Mouse (Mus musculus): ENCODE results near the gene Rarres1. TPM values are rescaled to one million over a fixed set of nuclear protein-coding genes. Genes with fewer than 3 reads are reported as not detected.

The Rarres1 gene
- total RNA-seq (2018; cell fraction: chromatin; rRNA removed) = under 1 TPM in 1 of 26 experiments, not detected in 25; 0.70 TPM
- total RNA-seq (2018; cell fraction: cytosol; rRNA removed) = 1 to 10 TPM in 4 of 26 experiments, under 1 TPM in 17, not detected in 5; 0.10 to 1.2 (median 0.62) TPM
- total RNA-seq (2018; cell fraction: nucleus; rRNA removed) = under 1 TPM in 2 of 26 experiments, not detected in 24; 0.45 to 0.48 TPM
- polyA plus RNA-seq (2018) = 0.62 to 1.8 TPM (median 0.96 TPM) in 3 replicates

DNA sequence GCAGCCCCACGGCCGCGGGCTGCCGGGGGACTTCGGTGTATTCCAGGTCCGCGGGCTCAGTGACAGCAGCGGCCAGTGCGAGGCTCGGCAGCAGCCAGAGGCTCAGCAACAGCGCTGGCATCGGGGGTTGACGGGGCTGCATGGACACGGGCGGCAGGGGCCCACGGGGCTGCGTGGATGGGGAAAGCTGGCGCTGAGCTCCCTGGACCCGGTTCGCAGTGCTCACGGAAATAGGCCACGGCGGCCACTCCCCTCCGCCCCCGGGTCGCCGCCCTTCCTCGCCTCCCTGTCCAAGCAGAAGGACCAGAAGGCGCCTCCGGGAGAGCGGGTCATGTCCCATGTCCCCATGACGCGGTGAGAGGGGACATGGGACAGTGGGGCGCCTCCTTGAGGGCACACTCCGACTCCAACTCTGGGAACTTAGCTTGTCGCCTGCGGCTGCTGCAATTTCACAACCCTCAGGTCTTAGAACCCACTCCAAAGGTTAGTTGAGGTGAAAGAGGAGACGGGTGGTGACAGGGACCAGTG, at the start of gene Rarres1:
Gene Rarres1 (minus strand): TSS at position 250 of the 528 bp plus-strand sequence.
- Histone ChIP-seq H3K4me3 (ENCODE audit: inconsistent target) (no peak within 1 kb of the TSS), H3K36me3 (ENCODE audit: inconsistent target) (no peaks in the 10 kb centered on the region), H3K79me2 (ENCODE audit: inconsistent target) (no peaks in the 10 kb centered on the region), H3K27ac (no peak within 1 kb of the TSS)
- 3% methylated on average over 34 of the region's 38 CpGs for WGBS (ENCODE audit: missing documents)

DNA sequence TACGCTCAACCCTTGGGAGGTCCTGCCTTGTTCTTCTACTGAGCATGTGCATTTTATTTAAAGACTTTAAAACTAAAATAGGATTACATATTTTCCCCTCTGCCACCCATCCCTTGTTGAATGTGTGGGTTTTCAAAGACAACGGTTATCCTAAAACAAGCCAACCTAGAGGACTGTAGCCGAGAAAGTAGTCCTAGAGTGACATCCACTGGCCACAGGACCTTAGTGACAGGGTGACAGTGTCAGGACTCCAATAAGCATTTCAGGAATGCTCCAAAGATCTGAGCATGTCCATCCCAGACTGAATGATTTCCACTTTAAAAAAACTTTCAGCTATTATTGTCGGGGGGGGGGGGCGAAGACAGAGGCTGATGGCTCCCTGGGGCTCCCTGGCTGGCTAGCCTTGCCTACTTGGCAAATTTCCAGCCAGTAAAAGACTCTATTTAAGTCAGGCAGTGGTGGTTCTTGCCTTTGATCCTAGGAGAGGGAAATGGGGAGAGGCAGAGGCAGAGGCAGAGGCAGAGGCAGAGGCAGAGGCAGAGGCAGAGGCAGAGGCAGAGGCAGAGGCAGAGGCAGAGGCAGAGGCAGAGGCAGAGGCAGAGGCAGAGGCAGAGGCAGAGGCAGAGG, 49.5 kb upstream of the Rarres1 start:
- no peak overlapping the region for H3K27ac ChIP-seq
- H3K36me3 ChIP-seq (ENCODE audit: inconsistent target) = no peaks in the 10 kb centered on the region
- H3K4me3 ChIP-seq (ENCODE audit: inconsistent target) = no peak overlapping the region
- 49% methylated on average over 5 of the region's 5 CpGs for WGBS (ENCODE audit: missing documents)
- no peaks in the 10 kb centered on the region for H3K79me2 ChIP-seq (ENCODE audit: inconsistent target)

DNA sequence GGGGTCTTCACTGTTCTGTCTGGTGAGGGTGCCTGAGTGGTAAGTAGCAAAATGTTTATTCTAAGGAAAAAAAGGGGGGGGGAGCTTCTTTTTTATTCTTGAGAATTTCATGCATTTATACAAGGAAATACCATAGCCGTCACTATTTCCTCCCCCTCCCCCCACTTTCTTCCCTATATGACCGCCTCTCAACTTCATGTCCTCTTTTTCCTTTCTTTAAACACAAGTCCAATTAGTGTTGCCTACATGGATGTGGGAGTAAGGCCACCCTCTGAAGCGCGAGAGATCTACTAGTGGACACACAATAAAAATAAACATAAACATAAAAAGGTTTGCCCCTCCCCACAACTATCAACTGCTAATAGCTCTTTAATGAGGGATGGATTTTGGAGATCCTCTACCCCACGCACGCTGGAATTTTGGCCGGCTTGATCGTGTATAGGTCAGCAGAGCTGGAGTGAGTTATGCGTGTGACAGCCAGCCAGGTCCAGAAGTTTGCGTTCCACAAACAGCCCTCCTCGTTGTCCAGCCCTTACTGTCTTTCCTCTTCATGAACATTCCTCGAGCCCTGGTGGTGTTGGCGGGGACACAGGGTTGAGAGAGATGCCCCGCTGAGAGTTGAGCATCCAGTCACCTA, 42.5 kb upstream of the Rarres1 start:
- no peaks in the 10 kb centered on the region for H3K79me2 ChIP-seq (ENCODE audit: inconsistent target)
- peak overlapping the region; percentile 35 for H3K4me3 ChIP-seq (ENCODE audit: inconsistent target)
- H3K27ac ChIP-seq = peak overlapping the region; percentile 96
- H3K36me3 ChIP-seq (ENCODE audit: inconsistent target) = no peaks in the 10 kb centered on the region
- 80% methylated on average over 14 of the region's 14 CpGs for WGBS (ENCODE audit: missing documents)

DNA sequence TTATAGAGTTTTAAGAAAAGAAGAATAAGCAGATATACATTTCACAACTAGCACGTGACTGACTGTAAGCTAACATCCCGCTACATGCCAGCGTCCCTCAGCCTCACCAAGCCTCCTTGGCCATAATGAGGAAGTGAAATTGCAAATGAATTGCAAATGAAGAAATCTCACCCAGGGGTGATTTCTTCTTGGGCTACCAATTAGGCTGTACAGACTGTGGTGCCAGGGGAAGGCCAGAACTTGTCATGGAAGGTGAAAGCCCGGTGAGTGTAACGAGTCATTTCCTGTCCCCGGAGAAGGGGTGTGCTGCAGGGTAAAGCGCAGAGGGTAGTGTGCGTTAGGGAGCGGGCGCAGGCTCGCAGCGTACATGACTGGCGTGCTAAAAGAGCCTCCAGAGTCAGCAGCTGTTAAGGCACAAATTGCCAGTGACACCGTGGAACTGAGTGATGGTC, 41.9 kb upstream of the Rarres1 start:
- peak overlapping the region; percentile 96 for H3K27ac ChIP-seq
- no peaks in the 10 kb centered on the region for H3K36me3 ChIP-seq (ENCODE audit: inconsistent target)
- H3K4me3 ChIP-seq (ENCODE audit: inconsistent target) = peak overlapping the region; percentile 35
- no peaks in the 10 kb centered on the region for H3K79me2 ChIP-seq (ENCODE audit: inconsistent target)
- 2% methylated on average over 12 of the region's 14 CpGs for WGBS (ENCODE audit: missing documents)

DNA sequence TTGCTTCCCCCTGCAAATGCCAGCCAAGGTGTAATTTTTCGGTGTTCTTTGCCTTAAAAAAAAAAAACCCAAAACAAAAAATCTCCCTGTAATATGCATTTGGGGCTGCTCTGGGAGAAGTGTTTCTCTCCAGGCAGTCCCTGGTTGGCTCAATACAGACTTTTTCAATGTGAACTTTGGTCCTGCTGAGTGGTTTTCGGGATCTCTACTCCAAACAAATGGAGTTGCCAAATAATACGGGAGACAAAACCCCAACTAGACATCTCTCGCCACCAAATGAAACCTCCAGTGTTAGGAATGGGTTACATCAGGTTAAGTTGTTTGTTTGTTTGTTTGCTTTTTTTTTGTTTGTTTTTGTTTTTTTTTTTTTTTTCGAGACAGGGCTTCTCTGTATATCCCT, 39.9 kb upstream of the Rarres1 start:
- WGBS (ENCODE audit: missing documents) = 96% methylated on average over 5 of the region's 5 CpGs
- no peak overlapping the region for H3K4me3 ChIP-seq (ENCODE audit: inconsistent target)
- no peaks in the 10 kb centered on the region for H3K36me3 ChIP-seq (ENCODE audit: inconsistent target)
- no peaks in the 10 kb centered on the region for H3K79me2 ChIP-seq (ENCODE audit: inconsistent target)
- no peak overlapping the region for H3K27ac ChIP-seq

DNA sequence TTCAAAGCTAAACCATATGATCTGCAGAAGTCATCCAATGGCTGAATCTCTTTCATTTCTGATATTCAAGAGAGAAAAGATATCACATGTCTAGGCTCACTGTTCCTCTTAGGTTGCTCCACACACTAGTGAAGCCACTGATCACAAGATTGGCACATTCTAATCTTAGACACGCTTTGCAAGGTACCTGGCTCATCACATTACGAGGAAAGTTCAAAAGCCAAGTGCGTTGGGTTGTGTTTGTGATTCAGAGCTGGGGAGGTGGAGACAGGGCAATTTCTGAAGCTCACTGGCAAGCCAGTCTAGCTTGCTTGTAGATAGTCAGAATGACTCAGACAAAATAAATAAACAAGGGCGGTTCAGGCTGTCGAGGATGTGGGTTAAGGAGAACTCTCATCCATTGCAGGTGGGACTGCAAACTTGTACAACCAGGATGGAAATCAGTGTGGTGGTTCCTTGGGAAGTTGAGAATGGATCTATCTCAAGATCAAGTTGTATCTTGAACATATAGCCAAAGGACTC, 38.7 kb upstream of the Rarres1 start:
- 80% methylated on average over 5 of the region's 5 CpGs for WGBS (ENCODE audit: missing documents)
- Histone ChIP-seq H3K36me3 (ENCODE audit: inconsistent target) (no peaks in the 10 kb centered on the region), H3K27ac (no peak overlapping the region)

DNA sequence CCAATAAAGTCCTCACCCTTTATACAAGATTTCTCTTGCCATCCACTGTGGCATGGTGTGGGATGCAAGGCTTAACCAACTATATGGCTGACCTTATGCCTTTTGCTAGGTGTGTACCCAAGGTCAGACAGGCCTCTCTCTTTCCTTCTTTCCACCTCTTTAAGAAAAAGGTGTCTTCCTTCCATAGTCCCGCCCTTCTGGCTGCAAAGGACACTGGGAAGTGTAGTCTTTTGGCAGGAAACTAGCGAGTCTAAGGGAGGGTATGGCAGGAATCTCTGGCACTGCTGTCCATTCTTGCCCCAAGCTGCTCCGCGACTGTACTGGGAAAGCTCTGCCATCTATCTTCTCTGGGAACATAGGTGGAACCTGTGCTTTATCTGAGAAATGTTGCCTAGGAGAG, 38.0 kb upstream of the Rarres1 start:
- Histone ChIP-seq H3K27ac (no peak overlapping the region), H3K4me3 (ENCODE audit: inconsistent target) (no peak overlapping the region), H3K79me2 (ENCODE audit: inconsistent target) (no peaks in the 10 kb centered on the region), H3K36me3 (ENCODE audit: inconsistent target) (no peaks in the 10 kb centered on the region)
- WGBS (ENCODE audit: missing documents) = 73% methylated on average over 4 of the region's 4 CpGs

More for the DNA sequence above, 38.7 kb upstream of the Rarres1 start:
- no peak overlapping the region for H3K4me3 ChIP-seq (ENCODE audit: inconsistent target)
- no peaks in the 10 kb centered on the region for H3K79me2 ChIP-seq (ENCODE audit: inconsistent target)

DNA sequence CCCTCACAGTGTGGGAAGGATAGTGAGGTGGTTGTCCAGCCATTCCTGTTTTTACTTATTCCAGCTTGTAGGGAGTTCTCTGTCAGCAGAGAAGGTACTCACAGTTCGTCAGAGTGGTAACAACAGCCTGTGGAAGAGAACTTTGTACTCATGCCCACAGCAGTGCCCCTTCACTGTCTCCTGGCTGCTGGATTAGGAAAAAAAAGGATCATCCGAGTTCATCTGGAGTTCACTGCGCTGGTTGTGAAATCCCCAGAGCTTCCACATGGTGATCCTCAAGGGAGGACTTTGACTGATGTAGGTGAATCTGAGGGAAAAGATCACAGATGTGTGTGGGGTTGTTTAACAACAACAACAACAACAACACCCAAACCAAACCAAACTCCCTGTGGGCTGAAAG, 35.9 kb upstream of the Rarres1 start:
- H3K27ac ChIP-seq = no peak overlapping the region

DNA sequence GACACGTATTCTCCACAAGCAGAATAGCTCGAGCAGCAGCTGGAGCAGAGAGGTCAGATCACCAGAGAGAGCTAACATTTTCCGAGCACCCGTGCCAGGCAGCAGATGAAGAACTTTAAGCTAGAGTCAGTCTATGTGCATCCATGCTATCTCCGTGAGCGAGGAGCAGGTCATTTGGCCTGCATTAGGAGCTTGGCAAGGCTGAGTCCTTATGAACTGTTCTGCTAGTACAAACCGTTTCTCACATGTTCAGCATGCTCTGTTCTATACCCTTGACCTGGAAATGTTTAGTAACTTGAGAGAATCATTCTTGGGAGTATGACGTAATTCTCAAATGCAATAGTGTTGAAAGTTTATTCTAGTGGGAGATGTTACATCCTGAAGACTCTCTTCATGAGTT, 28.3 kb upstream of the Rarres1 start:
- Histone ChIP-seq H3K79me2 (ENCODE audit: inconsistent target) (no peaks in the 10 kb centered on the region), H3K4me3 (ENCODE audit: inconsistent target) (no peak overlapping the region), H3K27ac (no peak overlapping the region), H3K36me3 (ENCODE audit: inconsistent target) (no peaks in the 10 kb centered on the region)
- 91% methylated on average over 8 of the region's 8 CpGs for WGBS (ENCODE audit: missing documents)

More for the DNA sequence above, 35.9 kb upstream of the Rarres1 start:
- no peaks in the 10 kb centered on the region for H3K79me2 ChIP-seq (ENCODE audit: inconsistent target)
- H3K4me3 ChIP-seq (ENCODE audit: inconsistent target) = no peak overlapping the region
- no peaks in the 10 kb centered on the region for H3K36me3 ChIP-seq (ENCODE audit: inconsistent target)
- WGBS (ENCODE audit: missing documents) = 85% methylated on average over 3 of the region's 3 CpGs

DNA sequence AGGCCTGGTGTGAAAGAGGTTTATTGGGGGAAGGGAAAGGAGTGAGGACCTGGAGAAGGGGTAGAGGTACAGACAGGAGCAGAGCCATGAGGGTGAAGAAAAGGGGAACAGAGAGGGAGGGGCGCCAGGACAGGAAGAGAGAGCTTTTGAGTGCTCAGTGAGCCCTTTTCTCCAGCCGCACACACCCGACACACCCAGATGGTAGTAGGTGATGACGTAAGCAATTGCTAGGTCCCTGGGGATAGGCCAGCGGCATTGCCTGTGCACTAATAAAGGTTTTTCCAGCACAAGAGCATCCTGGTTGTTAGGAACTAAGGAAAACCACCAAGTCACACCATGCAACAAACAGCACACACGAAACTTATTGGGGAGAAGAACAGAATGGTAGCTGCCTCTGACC, 9.4 kb upstream of the Rarres1 start:
- no peak overlapping the region for H3K27ac ChIP-seq
- no peaks in the 10 kb centered on the region for H3K79me2 ChIP-seq (ENCODE audit: inconsistent target)
- 59% methylated on average over 6 of the region's 6 CpGs for WGBS (ENCODE audit: missing documents)
- no peak overlapping the region for H3K4me3 ChIP-seq (ENCODE audit: inconsistent target)
- H3K36me3 ChIP-seq (ENCODE audit: inconsistent target) = no peaks in the 10 kb centered on the region

DNA sequence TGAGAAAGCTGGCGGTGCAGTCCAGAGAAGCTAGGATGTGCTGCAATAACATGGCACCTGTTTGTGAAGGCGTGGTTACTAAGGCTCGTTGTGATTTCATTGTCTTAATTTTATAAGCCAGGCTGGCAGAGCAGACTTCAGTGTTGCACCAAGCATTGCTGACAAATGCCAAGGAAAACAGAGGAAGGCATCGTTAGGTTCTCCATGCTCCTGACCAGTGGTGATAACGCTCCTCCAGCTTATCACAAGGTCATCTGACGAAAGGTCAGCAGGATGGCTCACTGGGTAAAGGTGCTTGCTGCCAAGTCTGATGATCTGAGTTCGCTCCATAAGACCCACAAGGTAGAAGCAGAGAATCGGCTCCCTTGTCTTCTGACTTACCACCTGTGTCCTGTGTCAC, 7.4 kb upstream of the Rarres1 start:
- Histone ChIP-seq H3K4me3 (ENCODE audit: inconsistent target) (no peak overlapping the region), H3K36me3 (ENCODE audit: inconsistent target) (no peaks in the 10 kb centered on the region)
- WGBS (ENCODE audit: missing documents) = 88% methylated on average over 8 of the region's 8 CpGs

DNA sequence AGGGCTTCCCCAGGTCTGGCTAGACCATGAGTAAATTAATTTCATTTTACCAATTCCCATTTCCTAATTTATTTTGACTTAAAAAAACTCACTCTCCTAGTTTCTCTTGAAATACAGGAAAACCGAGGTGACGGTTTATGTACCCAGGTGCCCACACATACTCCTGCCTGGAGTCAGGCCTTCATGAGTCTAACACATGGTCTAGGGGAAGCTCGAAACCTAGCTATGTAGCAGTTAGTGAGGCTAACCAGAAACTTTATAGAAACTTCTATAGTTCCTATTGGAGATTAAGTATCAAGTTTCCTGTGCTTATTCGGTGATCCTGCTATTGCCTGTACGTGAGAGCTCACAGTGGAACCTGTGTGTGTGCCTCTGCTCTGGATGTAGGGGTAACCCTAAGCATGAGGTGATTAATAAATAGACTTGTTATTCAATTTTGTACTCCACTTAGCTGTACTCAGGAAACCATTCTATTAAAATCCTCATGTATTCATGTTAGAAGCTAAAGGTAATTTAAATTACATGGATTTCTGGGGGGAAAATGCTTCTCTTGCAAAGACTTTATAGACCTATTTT, 5.3 kb upstream of the Rarres1 start:
- Histone ChIP-seq H3K36me3 (ENCODE audit: inconsistent target) (no peaks in the 10 kb centered on the region), H3K79me2 (ENCODE audit: inconsistent target) (no peaks in the 10 kb centered on the region), H3K27ac (no peak overlapping the region), H3K4me3 (ENCODE audit: inconsistent target) (no peak overlapping the region)
- WGBS (ENCODE audit: missing documents) = 94% methylated on average over 5 of the region's 5 CpGs

More for the DNA sequence above, 7.4 kb upstream of the Rarres1 start:
- Histone ChIP-seq H3K79me2 (ENCODE audit: inconsistent target) (no peaks in the 10 kb centered on the region), H3K27ac (no peak overlapping the region)

DNA sequence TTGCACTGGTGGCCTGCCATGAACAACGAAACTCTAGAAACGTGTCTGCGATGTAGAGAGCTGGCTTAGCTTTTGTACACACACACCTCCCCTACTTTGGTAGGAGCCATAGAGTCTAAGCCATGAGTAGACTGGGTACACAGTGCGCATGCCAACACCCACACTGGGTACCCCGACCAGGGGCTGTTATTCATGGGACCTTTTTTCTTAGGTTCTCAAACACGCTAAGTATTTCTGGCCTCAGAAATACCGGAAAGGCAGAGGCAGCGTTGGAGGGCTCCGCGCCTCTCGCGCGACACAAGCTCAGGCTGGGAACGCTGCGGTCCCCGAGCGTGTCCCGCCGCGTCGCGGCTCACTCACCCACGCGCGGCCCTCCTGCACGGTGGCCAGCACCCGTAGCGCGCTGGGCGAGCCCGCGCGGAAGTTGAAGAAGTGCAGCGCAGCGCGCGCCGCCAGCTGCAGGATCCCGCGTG, 486 bp downstream of the Rarres1 start:
- Histone ChIP-seq H3K4me3 (ENCODE audit: inconsistent target) (no peak overlapping the region), H3K27ac (no peak overlapping the region), H3K79me2 (ENCODE audit: inconsistent target) (no peaks in the 10 kb centered on the region), H3K36me3 (ENCODE audit: inconsistent target) (no peaks in the 10 kb centered on the region)
- WGBS (ENCODE audit: missing documents) = 7% methylated on average over 40 of the region's 40 CpGs

DNA sequence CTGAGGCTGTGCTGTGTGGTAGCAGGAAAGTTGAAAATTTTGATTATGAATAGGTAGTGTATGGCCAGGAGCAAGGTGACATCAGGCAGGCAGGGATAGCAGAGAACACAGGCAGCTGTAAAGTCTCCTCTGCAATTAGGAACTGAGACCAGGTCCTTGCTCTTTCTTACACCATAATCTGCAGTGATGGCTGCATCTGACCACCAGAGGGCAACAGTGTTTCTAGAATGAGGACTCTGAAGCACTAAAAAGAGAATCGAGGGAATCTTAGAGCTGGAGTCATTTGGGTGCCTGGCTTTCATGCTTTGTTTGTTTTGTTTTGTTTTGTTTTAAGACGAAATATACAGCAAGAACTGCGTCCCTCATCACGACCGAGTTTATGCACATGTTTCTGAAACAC, 2.5 kb downstream of the Rarres1 start:
- H3K4me3 ChIP-seq (ENCODE audit: inconsistent target) = no peak overlapping the region
- no peak overlapping the region for H3K27ac ChIP-seq
- no peaks in the 10 kb centered on the region for H3K36me3 ChIP-seq (ENCODE audit: inconsistent target)
- WGBS (ENCODE audit: missing documents) = 5% methylated on average over 5 of the region's 5 CpGs
- no peaks in the 10 kb centered on the region for H3K79me2 ChIP-seq (ENCODE audit: inconsistent target)

Data from macrophage (primary cell).